Mouse (Mus musculus): ENCODE results near the gene C1qtnf5. TPM values are rescaled to one million over a fixed set of nuclear protein-coding genes. Genes with fewer than 3 reads are reported as not detected.

Gene C1qtnf5
- polyA plus RNA-seq, 1 experiment from 2014 or later, result 2.5 TPM

DNA sequence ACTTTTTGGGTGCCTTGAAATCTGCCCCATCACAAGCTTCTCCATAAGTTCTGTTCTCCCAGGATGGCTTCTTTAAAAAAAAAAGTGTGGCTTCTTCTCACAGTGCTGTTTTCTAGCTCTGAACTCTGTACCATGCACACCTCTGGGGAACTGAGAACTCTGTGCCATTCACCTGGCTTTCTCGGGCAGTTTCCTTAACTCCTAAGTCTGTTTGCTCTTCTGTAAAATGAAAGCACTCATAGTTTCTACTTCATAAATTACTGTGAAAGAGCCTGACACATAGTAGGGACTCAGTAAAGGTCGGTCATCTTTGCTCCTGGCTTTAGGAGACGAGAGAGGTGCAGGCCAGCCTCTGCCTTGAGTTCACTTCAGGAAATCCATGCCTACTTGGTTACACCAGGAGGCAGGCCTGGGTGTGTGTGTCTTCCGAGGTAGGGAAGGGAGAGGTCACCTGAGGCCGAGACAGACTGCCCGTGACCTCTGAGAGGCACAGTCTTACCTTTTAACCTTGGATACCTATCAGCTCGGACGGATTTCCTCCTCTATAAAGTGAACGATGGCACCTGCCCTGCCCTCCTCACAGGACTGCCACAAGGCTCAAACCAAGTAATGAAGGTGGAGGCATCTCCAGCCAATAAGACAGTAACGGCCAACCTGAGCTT lies 28.8 kb upstream of the C1qtnf5 start:
- Histone ChIP-seq H3K4me2 (ENCODE audit: low read depth, low read length) (peak overlapping the region; percentile 27; the same call in 1 of the 2 replicates), H3K36me3 (ENCODE audit: control insufficient read depth, insufficient read depth, low read length) (no peaks in the 10 kb centered on the region), H3K4me1 (ENCODE audit: control insufficient read depth, insufficient read depth, low read length) (peaks cover 27% of the 10 kb centered on the region), H3K27me3 (ENCODE audit: control insufficient read depth, insufficient read depth, low read length) (no peaks in the 10 kb centered on the region), H3K4me3 (replicated peaks; ENCODE audit: low read length) (no peak overlapping the region), H3K27ac (ENCODE audit: low read length) (peak overlapping the region; percentile 67), H3K9me3 (replicated peaks; ENCODE audit: control insufficient read depth, low read length) (no peaks in the 10 kb centered on the region), H3K9ac (ENCODE audit: low read length) (peak overlapping the region; percentile 36; the same call in 1 of the 2 replicates)
- 75% methylated on average over 10 of the region's 10 CpGs for WGBS
- ATAC-seq (ENCODE audit: insufficient read depth, low FRiP score), result no peak

DNA sequence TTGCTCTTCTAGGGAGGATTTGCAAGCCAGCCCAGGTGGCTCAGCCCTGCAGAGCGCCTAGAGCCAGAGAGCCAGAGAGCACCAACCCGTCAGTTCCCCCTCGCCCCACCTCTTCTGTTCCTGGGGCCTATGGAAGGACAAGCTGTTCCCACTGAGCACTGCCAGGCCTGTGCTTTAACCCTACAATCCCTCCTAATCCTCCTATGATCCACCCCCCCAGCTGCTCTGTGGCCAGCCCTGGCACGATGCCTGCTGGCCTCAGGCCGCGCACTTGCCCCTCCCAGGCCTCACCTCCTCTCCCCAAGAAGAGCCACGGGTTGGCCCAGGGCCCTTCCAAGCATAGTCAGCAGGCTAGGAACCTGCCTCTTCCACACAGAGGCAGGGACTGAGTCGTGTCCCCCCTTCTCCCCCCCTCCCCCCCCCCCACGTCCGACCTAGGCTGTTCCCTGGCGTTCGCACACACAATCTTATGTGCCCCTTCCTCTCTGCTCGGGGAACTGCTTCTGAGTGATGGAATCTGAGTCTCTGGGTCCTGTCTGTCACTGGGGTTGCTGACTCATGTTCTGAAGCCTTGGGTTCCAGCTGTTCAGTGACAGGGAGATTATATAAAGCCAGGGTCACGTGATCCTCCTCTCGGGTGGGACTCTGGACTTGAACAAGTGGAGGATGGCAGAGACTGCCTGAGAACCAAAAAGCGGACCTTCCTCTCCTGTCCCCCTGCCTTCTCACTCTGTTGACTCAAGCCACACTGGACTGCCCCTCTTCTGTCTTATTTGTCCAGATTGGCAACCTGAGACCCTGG lies 27.9 kb upstream of the C1qtnf5 start:
- 22% methylated on average over 16 of the region's 16 CpGs for WGBS
- Histone ChIP-seq H3K4me2 (ENCODE audit: low read depth, low read length) (peak overlapping the region; percentile 27; the same call in 1 of the 2 replicates), H3K4me1 (ENCODE audit: control insufficient read depth, insufficient read depth, low read length) (peaks cover 35% of the 10 kb centered on the region), H3K4me3 (replicated peaks; ENCODE audit: low read length) (no peak overlapping the region), H3K27ac (ENCODE audit: low read length) (peak overlapping the region; percentile 67), H3K36me3 (ENCODE audit: control insufficient read depth, insufficient read depth, low read length) (no peaks in the 10 kb centered on the region), H3K9ac (ENCODE audit: low read length) (peak overlapping the region; percentile 36; the same call in 1 of the 2 replicates), H3K27me3 (ENCODE audit: control insufficient read depth, insufficient read depth, low read length) (no peaks in the 10 kb centered on the region), H3K9me3 (replicated peaks; ENCODE audit: control insufficient read depth, low read length) (no peaks in the 10 kb centered on the region)
- ATAC-seq (ENCODE audit: insufficient read depth, low FRiP score), result peak; percentile 87

DNA sequence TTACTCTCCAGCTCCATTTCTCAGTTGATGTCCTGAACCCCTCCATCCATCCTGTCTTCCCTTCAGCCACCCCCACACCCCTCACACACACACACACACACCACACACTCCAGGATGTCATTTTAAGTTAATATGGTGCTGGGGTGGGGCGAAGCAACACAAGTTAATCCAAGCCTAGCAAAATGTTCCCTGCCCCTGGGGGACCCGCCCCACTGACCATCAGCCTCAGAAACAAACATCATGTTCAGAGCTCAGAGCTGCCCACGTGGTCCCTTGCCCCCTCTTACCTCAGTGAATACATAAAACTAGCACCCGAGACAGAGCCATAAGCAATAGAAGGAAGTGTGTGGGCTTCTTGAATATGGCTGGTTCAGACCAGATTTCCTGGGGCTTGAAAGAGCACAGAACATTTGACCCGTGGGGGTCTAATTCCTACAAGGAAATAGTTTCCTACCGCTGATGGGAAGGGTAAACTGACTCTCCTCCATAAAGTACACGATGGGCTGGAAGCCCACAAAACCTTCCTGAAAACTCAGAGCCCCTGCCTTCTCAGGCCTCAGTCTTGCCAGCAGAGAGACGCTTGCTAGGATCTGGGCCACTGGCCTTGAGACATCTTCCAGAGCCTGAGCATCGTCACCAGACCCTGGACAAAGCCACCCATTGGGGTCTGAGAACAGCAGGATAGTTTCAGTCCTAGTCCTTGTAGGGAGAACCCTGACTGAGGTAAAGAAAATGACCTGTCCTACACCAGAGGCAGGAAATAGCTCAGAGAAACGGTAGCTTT lies 26.9 kb upstream of the C1qtnf5 start:
- no peaks in the 10 kb centered on the region for H3K9me3 ChIP-seq (replicated peaks; ENCODE audit: control insufficient read depth, low read length)
- no peak overlapping the region for H3K4me2 ChIP-seq (ENCODE audit: low read depth, low read length)
- no peaks in the 10 kb centered on the region for H3K27me3 ChIP-seq (ENCODE audit: control insufficient read depth, insufficient read depth, low read length)
- H3K36me3 ChIP-seq (ENCODE audit: control insufficient read depth, insufficient read depth, low read length), result no peaks in the 10 kb centered on the region
- peaks cover 39% of the 10 kb centered on the region for H3K4me1 ChIP-seq (ENCODE audit: control insufficient read depth, insufficient read depth, low read length)
- no peak for ATAC-seq (ENCODE audit: insufficient read depth, low FRiP score)
- 0 out of 2 replicates have a peak overlapping the region, but pooled peaks have one; percentile 6 for H3K27ac ChIP-seq (ENCODE audit: low read length)
- WGBS, result 58% methylated on average over 10 of the region's 10 CpGs
- H3K9ac ChIP-seq (ENCODE audit: low read length), result no peak overlapping the region
- no peak overlapping the region for H3K4me3 ChIP-seq (replicated peaks; ENCODE audit: low read length)

DNA sequence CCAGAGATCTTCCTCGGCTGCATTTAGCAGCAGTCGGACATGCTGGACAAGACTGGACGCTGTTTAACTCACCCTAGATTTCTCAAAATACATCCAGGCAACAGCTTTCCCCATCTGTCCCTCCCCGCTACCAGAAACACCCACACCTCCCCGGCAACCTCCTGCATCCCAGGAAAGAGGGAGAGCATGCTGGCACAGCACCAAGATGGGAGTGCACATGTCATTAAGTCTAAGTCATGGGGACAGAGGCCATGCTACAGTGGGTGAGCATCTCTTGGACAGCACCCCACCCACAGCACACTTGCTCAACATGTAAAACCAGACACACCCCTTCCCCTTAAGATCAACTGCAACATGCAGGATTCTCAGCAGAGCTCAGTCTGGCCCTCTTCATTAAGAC lies 26.1 kb upstream of the C1qtnf5 start:
- Histone ChIP-seq H3K27ac (ENCODE audit: low read length) (no peak overlapping the region), H3K4me3 (replicated peaks; ENCODE audit: low read length) (no peak overlapping the region), H3K36me3 (ENCODE audit: control insufficient read depth, insufficient read depth, low read length) (no peaks in the 10 kb centered on the region), H3K9ac (ENCODE audit: low read length) (no peak overlapping the region), H3K4me1 (ENCODE audit: control insufficient read depth, insufficient read depth, low read length) (peaks cover 44% of the 10 kb centered on the region), H3K9me3 (replicated peaks; ENCODE audit: control insufficient read depth, low read length) (no peaks in the 10 kb centered on the region), H3K4me2 (ENCODE audit: low read depth, low read length) (no peak overlapping the region), H3K27me3 (ENCODE audit: control insufficient read depth, insufficient read depth, low read length) (no peaks in the 10 kb centered on the region)
- 58% methylated on average over 5 of the region's 5 CpGs for WGBS
- no peak for ATAC-seq (ENCODE audit: insufficient read depth, low FRiP score)

DNA sequence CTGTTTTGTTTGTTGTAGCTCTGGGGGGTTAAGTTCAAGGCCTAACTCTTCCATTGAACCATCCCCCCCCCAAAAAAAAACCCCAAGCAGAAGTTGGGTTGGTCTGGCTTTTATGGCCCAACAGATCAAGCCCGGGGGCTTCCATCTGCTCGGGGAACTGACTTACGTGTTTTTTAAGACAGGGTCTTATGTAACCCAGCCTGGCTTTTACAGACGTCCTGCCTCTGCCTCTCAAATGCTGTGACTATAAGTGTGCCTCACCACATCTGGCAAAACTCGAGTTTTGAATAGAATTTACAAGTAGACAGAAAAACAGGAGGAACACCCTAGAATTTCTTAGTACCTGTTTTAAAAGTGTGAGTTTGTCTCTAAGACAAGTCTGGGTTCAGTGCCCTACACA lies 25.5 kb upstream of the C1qtnf5 start:
- Histone ChIP-seq H3K36me3 (ENCODE audit: control insufficient read depth, insufficient read depth, low read length) (no peaks in the 10 kb centered on the region), H3K4me3 (replicated peaks; ENCODE audit: low read length) (no peak overlapping the region), H3K4me2 (ENCODE audit: low read depth, low read length) (no peak overlapping the region), H3K9me3 (replicated peaks; ENCODE audit: control insufficient read depth, low read length) (no peaks in the 10 kb centered on the region), H3K27me3 (ENCODE audit: control insufficient read depth, insufficient read depth, low read length) (no peaks in the 10 kb centered on the region), H3K27ac (ENCODE audit: low read length) (no peak overlapping the region), H3K4me1 (ENCODE audit: control insufficient read depth, insufficient read depth, low read length) (peaks cover 46% of the 10 kb centered on the region), H3K9ac (ENCODE audit: low read length) (no peak overlapping the region)
- WGBS, result 65% methylated on average over 5 of the region's 5 CpGs
- ATAC-seq (ENCODE audit: insufficient read depth, low FRiP score), result no peak

DNA sequence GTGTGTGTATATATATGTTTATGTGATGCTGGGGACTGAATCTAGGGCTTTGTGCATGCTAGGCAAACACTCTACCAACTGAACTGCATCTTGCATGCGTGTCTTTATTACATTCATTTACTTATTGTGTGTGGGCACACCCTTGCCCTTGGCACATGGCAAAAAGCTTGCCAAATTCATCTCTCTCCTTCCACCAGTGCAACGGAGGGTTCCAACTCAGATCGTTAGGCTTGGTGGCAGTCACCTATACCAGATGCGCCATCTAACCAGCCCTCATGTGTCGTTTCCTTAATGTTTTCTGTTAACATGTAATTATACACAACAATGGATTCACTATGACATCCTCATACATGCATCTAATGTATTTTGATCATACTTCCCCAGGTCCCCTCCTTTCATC lies 24.8 kb upstream of the C1qtnf5 start:
- H3K27ac ChIP-seq (ENCODE audit: low read length), result no peak overlapping the region
- H3K9ac ChIP-seq (ENCODE audit: low read length), result no peak overlapping the region
- H3K4me2 ChIP-seq (ENCODE audit: low read depth, low read length), result no peak overlapping the region
- H3K9me3 ChIP-seq (replicated peaks; ENCODE audit: control insufficient read depth, low read length), result no peaks in the 10 kb centered on the region
- no peak overlapping the region for H3K4me3 ChIP-seq (replicated peaks; ENCODE audit: low read length)
- no peaks in the 10 kb centered on the region for H3K36me3 ChIP-seq (ENCODE audit: control insufficient read depth, insufficient read depth, low read length)
- WGBS, result 88% methylated on average over 5 of the region's 5 CpGs
- peaks cover 49% of the 10 kb centered on the region for H3K4me1 ChIP-seq (ENCODE audit: control insufficient read depth, insufficient read depth, low read length)
- ATAC-seq (ENCODE audit: insufficient read depth, low FRiP score), result no peak
- H3K27me3 ChIP-seq (ENCODE audit: control insufficient read depth, insufficient read depth, low read length), result no peaks in the 10 kb centered on the region

DNA sequence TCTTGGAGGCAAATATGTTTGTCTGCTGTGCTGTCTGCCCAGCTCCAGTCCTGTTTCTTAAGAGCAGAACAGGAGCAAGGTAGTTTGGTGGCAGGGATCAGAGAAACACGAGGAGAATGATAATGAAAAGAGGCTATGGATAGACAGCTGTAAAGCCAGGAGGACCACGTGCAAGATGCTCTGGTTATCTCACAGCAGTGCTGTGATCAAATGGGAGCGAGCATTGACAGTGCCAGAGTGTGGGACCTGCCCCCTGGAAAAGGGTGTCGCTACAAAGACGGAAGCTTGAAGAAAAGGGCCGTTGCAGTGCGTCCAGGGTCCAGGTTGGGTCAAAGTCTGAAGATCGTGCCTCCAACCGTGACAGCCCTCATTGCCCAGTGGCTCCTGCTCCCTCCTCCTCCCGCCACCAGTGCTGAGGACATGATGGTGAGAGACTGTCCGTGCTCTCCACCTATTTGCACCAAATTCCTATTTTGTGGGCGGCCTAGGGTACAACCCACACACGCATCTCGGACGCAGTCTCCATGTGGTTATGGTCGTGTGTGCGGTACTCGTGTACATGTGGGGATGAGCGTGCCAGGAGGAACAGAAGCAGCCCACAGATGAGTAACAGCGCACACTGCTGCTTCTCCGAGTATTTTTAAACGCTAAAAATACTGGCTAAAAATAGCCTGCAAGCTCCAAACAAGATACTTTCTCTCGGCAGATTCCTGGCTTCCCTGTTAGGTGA lies 23.5 kb upstream of the C1qtnf5 start:
- Histone ChIP-seq H3K4me3 (replicated peaks; ENCODE audit: low read length) (peak overlapping the region; percentile 52), H3K9me3 (replicated peaks; ENCODE audit: control insufficient read depth, low read length) (no peaks in the 10 kb centered on the region), H3K36me3 (ENCODE audit: control insufficient read depth, insufficient read depth, low read length) (no peaks in the 10 kb centered on the region), H3K27me3 (ENCODE audit: control insufficient read depth, insufficient read depth, low read length) (no peaks in the 10 kb centered on the region), H3K4me2 (ENCODE audit: low read depth, low read length) (peak overlapping the region; percentile 88), H3K9ac (ENCODE audit: low read length) (peak overlapping the region; percentile 73; the same call in 1 of the 2 replicates), H3K27ac (ENCODE audit: low read length) (peak overlapping the region; percentile 54), H3K4me1 (ENCODE audit: control insufficient read depth, insufficient read depth, low read length) (peaks cover 55% of the 10 kb centered on the region)
- 9% methylated on average over 23 of the region's 23 CpGs for WGBS
- no peak for ATAC-seq (ENCODE audit: insufficient read depth, low FRiP score)

DNA sequence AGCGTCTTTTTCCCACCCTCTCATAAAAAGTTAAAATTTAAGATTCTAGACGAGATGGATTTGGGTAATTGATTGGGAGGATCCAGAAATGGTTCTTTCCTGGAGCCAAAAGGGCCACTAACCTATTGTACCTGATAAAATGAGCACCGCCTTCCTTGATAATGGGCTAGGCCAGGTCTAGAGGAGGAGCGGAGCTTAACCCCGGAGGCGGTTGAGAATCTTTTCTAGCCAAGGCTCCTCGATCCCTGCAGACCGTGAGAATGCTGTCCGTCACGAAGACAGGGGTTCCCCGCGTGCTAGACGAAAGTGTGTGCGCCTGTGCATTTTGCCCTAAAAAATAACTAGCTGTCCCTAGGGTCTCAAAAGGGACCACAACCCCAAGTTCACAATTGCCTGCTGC lies 22.8 kb upstream of the C1qtnf5 start:
- H3K27ac ChIP-seq (ENCODE audit: low read length), result peak overlapping the region; percentile 54; the same call in 1 of the 2 replicates
- peak overlapping the region; percentile 52 for H3K4me3 ChIP-seq (replicated peaks; ENCODE audit: low read length)
- H3K4me1 ChIP-seq (ENCODE audit: control insufficient read depth, insufficient read depth, low read length), result peaks cover 50% of the 10 kb centered on the region
- no peaks in the 10 kb centered on the region for H3K36me3 ChIP-seq (ENCODE audit: control insufficient read depth, insufficient read depth, low read length)
- H3K9me3 ChIP-seq (replicated peaks; ENCODE audit: control insufficient read depth, low read length), result no peaks in the 10 kb centered on the region
- peak overlapping the region; percentile 73 for H3K9ac ChIP-seq (ENCODE audit: low read length)
- 2% methylated on average over 14 of the region's 14 CpGs for WGBS
- H3K27me3 ChIP-seq (ENCODE audit: control insufficient read depth, insufficient read depth, low read length), result no peaks in the 10 kb centered on the region
- H3K4me2 ChIP-seq (ENCODE audit: low read depth, low read length), result peak overlapping the region; percentile 88
- peak; percentile 7; the same call in 1 of the 2 replicates for ATAC-seq (ENCODE audit: insufficient read depth, low FRiP score)
